Mouse (Mus musculus) bone marrow, adult 2 months (tissue): ENCODE measurements around the gene Sh3glb2.

Source experiments
- CTCF ChIP-seq: fragments of 200-500 bp; IDR thresholded peaks from 2 replicates; pipeline ENCODE4 v1.5.1; 2011; ENCODE audit warnings: low read length, control low read depth; ENCODE audit not compliant: control insufficient read depth, insufficient read depth
- POLR2A ChIP-seq: fragments of 200-500 bp; IDR thresholded peaks from 2 replicates; pipeline ENCODE4 v1.6.1; 2011; ENCODE audit warnings: low read depth, mild to moderate bottlenecking, control low read depth, low read length, borderline replicate concordance; ENCODE audit not compliant: control insufficient read depth

DNA sequence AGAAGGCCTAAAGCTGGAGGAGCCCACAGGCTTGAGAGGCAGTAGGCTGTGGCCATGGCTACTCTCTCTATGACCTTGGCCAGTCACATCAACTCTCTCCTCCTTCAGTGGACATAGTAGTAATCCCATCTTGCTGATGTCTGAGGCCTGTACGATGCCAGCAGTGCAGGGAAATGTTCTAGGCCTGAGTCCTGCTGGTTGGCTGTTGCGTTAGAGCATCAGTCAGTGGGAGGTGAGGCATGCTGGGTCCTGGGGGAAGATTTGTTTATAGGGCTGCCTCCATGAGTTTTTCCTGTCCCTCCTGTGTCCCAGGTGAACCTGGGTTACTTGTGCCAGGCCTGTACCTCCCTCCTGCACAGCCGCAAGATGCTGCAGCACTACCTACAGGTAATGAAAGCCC is 17.1 kb downstream of the Sh3glb2 start:
- TF ChIP-seq POLR2A, result no peak
- TF ChIP-seq CTCF, result no peak
